Mouse (Mus musculus) large intestine, adult 2 months (tissue): ENCODE data around the gene Klrg1. TPM values are rescaled to one million over a fixed set of nuclear protein-coding genes. Genes with fewer than 3 reads are reported as not detected.

ENCODE experiments used
- polyA plus RNA-seq: library from polyadenylated mRNA; depleted of rRNA; stranded (reverse); fragments of >200 nt; gene quantifications from 2 replicates; pipeline ENCODE4 v1.2.3, GENCODE M21; 2012; rRNA removed

Klrg1 gene
- polyA plus RNA-seq, 1 experiment, result 0.97 TPM

Other genes with a start within 250 kb of the Klrg1 start
- 62.8 and 67.8 TPM in 2 replicates for gene M6pr, start 25.8 kb upstream of the Klrg1 start, polyA plus RNA-seq
- 5.9 and 9.1 TPM in 2 replicates for gene Phc1, start 57.7 kb upstream of the Klrg1 start, polyA plus RNA-seq
- 0.02 TPM in 1 of 2 replicates, not detected in the other for gene Rimklb, start 215.9 kb upstream of the Klrg1 start, polyA plus RNA-seq
- gene Mfap5, start 223.0 kb upstream of the Klrg1 start, polyA plus RNA-seq, result 12.8 and 15.4 TPM in 2 replicates